Mouse (Mus musculus) heart, embryonic 10.5 days (tissue): ENCODE measurements around the gene Tradd. TPM values are rescaled to one million over a fixed set of nuclear protein-coding genes. Genes with fewer than 3 reads are reported as not detected.

Experiments
- DNase-seq: peaks from one replicate; pipeline ENCODE4 v3.0.0-alpha.2; 2017; ENCODE audit warnings: low spot score
- H3K27ac ChIP-seq: fragments of 300-500 bp; sonication (generic); 2 replicates; pipeline ENCODE4 v1.5.1; 2016; ENCODE audit warnings: mild to moderate bottlenecking
- H3K27me3 ChIP-seq: fragments of 300-500 bp; sonication (generic); 2 replicates; pipeline ENCODE4 v1.6.1; 2016; ENCODE audit warnings: mild to moderate bottlenecking; ENCODE audit not compliant: poor library complexity, insufficient read depth, severe bottlenecking
- H3K36me3 ChIP-seq: fragments of 300-500 bp; sonication (generic); 2 replicates; pipeline ENCODE4 v1.6.1; 2016; ENCODE audit warnings: mild to moderate bottlenecking, moderate library complexity
- H3K4me1 ChIP-seq: fragments of 300-500 bp; sonication (generic); 2 replicates; pipeline ENCODE4 v1.6.1; 2016; ENCODE audit warnings: mild to moderate bottlenecking
- H3K4me3 ChIP-seq: fragments of 300-500 bp; sonication (generic); 2 replicates; pipeline ENCODE4 v1.5.1; 2016; ENCODE audit warnings: mild to moderate bottlenecking, moderate library complexity
- H3K9me3 ChIP-seq: fragments of 300-500 bp; sonication (generic); 2 replicates; pipeline ENCODE4 v1.6.1; 2016; ENCODE audit warnings: mild to moderate bottlenecking, moderate library complexity
- WGBS: fragments of 180-500 bp; shearing (Covaris S2); methylation state at CpG from one replicate; pipeline ENCODE4 v1.1.7; 2016; 5-methylcytosine and 5-hydroxymethylcytosine counted together
- polyA plus RNA-seq: library from polyadenylated mRNA; unstranded; fragments of >200 nt; fragmentation: Nextera tagmentation; extraction: Ambion mirVana; gene quantifications from 2 replicates; pipeline ENCODE4 v1.2.1, GENCODE M21; 2016

Tradd gene
- polyA plus RNA-seq, 1 experiment from 2014 or later = 19.4 TPM

DNA sequence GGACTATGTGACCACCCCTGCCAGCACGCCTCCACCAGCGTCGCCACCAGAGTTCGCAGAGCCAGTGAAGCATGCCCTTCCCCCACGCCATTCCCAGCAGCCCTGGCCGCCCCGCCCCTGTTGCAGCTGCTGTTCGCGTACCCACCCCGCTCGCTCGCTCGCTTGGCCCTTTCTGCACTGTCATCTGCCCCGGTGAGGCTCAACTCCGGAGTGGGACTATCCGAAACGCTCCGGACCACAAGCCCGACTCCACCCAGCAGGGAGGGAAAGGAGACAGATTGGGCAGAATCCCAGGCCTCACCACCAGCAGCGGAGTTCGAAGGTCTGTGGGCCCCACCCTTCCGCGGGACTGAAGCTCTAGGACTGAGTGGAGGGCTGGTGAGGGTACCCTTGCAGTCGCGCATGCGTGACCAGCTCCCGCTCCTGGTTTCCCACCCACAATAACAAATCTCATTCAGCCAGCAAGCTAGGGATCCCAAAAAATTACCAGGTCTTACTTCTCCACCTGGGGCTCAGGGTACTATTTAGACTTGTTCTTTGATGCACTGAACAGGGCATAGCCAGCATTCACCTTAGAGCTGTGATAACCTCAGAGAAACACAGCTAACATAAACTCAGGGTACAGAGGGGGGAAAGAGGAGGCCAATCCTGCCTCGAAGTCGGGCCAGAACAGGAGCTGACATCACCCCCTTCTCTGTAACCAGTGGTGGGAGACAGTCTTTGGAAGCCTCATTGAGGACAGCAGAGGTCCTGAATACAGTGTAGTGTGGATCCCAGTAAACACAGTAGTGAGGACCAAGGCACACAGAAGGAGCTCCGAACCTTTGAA, 12.1 kb upstream of the Tradd start:
- Histone ChIP-seq H3K27ac (no peak overlapping the region), H3K36me3 (peaks cover 5% of the 10 kb centered on the region; the same call in 1 of the 2 replicates), H3K9me3 (no peaks in the 10 kb centered on the region), H3K4me3 (peak overlapping the region; percentile 64), H3K27me3 (peaks cover 100% of the 10 kb centered on the region), H3K4me1 (peaks cover 30% of the 10 kb centered on the region)
- no peak for DNase-seq
- 4% methylated on average over 30 of the region's 30 CpGs for WGBS

DNA sequence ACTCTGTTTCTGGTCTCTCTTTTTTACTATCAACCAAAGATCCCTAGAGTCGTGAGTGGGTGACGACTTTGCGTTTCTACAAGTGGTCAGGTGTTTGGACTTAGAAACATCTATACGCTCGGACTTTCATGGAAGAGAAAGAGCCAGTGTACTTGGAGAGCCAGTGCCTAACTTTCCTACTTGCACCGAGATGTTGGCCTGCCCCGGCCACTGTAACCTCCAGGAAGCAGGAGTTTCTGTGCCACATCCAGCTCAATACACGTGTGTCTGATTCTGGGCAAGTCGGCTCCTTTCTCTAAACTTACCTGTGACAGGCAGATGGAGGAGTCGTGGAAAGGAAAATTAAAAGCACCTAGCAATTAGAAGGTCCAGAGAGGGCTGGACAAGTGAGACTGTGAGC, 11.4 kb upstream of the Tradd start, which contains the start of gene Nol3:
Gene Nol3, plus strand, starts transcription at position 301 of the 400 bp plus-strand sequence.
- Histone ChIP-seq H3K4me1 (peaks cover 32% of the 10 kb centered on the region), H3K27ac (no peak within 1 kb of the TSS), H3K4me3 (peak within 1 kb of the TSS; percentile 64), H3K36me3 (0 out of 2 replicates have a peak, but pooled peaks cover 4% of the 10 kb centered on the region), H3K9me3 (no peaks in the 10 kb centered on the region), H3K27me3 (peaks cover 100% of the 10 kb centered on the region)
- DNase-seq = no peak
- 12% methylated on average over 10 of the region's 10 CpGs for WGBS

DNA sequence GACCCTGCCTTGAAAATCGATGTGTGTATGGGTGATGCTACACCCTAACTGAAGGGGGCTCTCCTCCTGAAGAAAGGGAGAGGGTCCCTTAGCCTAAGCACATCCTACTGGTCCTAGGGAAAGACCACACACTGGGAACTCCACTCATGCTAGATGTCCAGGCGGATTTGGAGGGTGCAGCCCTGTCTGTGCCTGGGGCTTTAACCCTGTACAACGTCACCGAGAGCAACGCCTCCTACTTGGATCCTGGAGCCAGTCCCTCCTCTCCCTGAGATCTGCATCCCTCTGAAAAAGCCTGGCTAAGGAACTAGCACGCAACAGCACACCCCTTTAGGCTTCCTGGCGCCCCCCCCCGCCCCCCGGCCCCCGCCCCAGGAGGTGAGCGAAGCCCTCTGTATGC, 11.0 kb upstream of the Tradd start:
- 0 out of 2 replicates have a peak, but pooled peaks cover 4% of the 10 kb centered on the region for H3K36me3 ChIP-seq
- no peak overlapping the region for H3K27ac ChIP-seq
- no peaks in the 10 kb centered on the region for H3K9me3 ChIP-seq
- H3K4me3 ChIP-seq = peak overlapping the region; percentile 64; the same call in 1 of the 2 replicates
- no peak for DNase-seq
- peaks cover 36% of the 10 kb centered on the region for H3K4me1 ChIP-seq
- peaks cover 100% of the 10 kb centered on the region for H3K27me3 ChIP-seq
- WGBS = 14% methylated on average over 11 of the region's 11 CpGs

DNA sequence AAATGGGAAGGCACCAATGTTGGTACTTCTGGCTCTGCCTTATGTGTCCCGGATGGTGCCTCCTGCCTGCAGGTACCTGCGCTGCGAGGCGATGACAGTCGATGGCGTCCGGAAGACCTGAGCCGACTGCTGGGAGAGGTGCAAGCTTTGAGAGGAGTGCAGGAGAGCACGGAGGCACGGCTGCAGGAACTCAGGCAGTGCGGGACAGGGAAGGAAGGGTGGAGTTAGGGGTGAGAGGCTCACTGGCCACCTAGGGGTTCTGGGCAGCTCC, 6.4 kb upstream of the Tradd start:
- Histone ChIP-seq H3K9me3 (no peaks in the 10 kb centered on the region; the same call in 1 of the 2 replicates), H3K4me1 (peaks cover 47% of the 10 kb centered on the region), H3K4me3 (peak overlapping the region; percentile 22), H3K36me3 (no peaks in the 10 kb centered on the region), H3K27ac (no peak overlapping the region), H3K27me3 (peaks cover 100% of the 10 kb centered on the region)
- no peak for DNase-seq
- WGBS = 3% methylated on average over 11 of the region's 11 CpGs

DNA sequence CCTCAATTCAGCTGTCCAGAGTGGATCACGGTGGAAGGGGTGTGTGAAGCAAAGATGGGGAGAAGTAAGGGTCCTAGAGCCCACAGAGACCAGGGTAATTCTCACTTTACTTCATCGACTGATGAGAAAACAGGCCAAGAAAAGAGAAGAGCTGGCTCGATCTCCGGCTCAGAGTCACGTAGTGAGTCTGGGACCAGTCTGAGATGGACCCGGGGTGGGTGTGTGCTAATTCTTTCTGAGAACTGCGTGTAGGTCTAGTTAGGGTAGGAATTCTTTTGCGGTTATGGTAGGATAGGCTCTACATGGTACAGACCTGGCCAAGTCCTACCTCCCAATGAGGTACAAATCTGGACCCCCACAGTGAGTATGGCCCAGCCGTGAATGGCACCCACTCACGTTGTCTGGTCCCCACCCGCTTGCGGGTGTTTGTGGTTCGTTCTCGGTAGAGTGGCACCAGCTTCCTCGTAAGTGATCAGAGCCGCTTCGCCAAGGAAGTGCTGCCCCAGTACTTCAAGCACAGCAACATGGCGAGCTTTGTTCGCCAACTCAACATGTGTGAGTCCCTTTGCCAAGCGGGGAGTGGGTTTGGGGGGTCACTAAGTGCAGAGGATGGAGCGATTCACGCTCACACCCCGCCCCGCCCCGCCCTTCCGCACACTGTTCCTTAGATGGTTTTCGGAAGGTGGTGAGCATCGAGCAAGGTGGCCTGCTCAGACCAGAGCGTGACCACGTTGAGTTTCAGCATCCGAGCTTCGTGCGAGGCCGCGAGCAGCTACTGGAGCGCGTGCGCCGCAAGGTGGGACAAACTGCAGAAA, 5.9 kb upstream of the Tradd start:
- Histone ChIP-seq H3K4me3 (peak overlapping the region; percentile 63), H3K4me1 (peaks cover 42% of the 10 kb centered on the region), H3K27ac (no peak overlapping the region), H3K36me3 (no peaks in the 10 kb centered on the region), H3K27me3 (peaks cover 100% of the 10 kb centered on the region), H3K9me3 (no peaks in the 10 kb centered on the region; the same call in 1 of the 2 replicates)
- no peak for DNase-seq
- WGBS = 3% methylated on average over 39 of the region's 39 CpGs

DNA sequence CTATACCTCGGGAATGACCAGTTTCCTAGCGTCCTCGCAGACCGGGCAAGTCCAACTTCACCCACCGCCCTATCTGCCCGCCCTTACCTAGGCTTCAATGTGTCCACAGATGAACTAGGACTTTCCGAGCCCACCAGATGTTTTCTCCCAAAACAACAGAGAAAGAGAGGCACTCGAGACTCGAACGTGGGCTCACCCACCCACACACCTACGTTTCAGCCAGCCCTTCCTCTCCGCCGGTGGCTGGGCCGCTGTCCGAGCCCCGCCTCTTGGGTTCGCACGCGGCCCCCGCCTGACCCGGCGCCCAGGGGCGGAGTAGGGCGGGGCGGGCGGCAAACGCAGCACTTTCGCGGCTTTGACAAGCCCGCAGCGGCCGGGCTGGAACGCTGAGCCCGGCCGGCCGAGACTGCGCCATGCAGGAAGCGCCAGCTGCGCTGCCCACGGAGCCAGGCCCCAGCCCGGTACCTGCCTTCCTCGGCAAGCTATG, 5.1 kb upstream of the Tradd start, which contains the start of gene Hsf4:
Gene Hsf4, plus strand, starts transcription at position 341 of the 487 bp plus-strand sequence.
- Histone ChIP-seq H3K4me1 (peaks cover 47% of the 10 kb centered on the region), H3K27ac (peak within 1 kb of the TSS; percentile 71), H3K27me3 (peaks cover 99% of the 10 kb centered on the region), H3K36me3 (no peaks in the 10 kb centered on the region), H3K9me3 (no peaks in the 10 kb centered on the region; the same call in 1 of the 2 replicates), H3K4me3 (peak within 1 kb of the TSS; percentile 63)
- no peak for DNase-seq
- WGBS = under 1% methylated on average over 42 of the region's 42 CpGs

DNA sequence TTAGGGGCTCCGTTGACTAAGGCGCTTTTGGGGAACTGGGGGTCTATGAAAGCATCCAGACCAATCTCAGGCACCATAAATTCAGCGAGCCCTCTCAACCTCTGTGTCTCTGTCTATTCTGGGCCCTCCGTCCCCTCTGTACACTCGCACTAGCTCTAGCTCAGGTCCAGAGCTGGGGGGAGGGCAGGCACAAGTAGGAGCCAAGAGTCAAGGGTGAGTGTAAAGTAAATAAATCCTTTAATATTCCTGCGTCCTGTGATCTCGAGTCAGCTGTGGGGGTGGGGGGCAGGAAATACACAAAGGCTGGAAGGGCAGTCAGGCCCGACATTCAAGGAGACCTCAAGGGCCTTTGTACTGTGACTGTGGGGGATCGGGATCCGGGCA, 4.7 kb upstream of the Tradd start:
- peaks cover 48% of the 10 kb centered on the region for H3K4me1 ChIP-seq
- H3K27ac ChIP-seq = peak overlapping the region; percentile 71
- peaks cover 99% of the 10 kb centered on the region for H3K27me3 ChIP-seq
- no peaks in the 10 kb centered on the region for H3K36me3 ChIP-seq
- peak overlapping the region; percentile 63 for H3K4me3 ChIP-seq
- DNase-seq = no peak
- under 1% methylated on average over 10 of the region's 10 CpGs for WGBS
- H3K9me3 ChIP-seq = no peaks in the 10 kb centered on the region; the same call in 1 of the 2 replicates

DNA sequence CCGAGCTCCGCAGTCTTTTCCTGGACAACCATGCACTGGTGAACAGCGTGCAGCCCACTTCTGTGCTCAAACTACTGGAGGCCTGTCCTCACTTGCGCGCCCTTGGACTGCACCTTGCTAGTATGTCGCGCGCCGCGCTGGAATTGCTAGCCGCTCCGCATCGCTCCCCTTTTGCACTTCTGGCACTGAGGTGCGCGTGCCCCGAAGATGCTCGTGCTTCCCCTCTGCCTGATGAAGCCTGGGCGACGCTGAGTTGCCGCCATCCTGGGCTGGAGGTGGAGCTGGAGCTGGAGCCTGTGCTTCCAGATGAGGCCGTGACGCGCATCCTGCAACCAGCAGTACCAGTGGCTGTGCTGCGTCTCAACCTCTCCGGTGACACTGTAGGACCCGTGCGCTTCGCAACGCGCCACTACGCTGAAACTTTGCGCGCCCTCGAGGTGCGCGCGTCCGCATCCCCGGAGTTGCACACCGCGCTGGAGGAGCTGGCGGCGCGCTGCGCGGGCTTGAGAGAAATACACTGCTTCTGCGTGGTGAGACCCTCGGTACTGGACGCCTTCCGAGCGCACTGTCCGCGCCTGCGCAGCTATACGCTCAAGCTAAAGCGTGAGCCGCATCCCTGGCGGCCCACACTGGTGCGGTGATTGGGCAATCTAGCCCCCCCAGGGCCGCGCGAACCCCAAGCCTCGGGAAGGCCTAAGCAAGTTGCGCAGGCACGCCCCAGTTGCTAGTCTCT, 4.1 kb upstream of the Tradd start:
- Histone ChIP-seq H3K36me3 (no peaks in the 10 kb centered on the region), H3K4me1 (peaks cover 51% of the 10 kb centered on the region)
- under 1% methylated on average over 65 of the region's 65 CpGs for WGBS

DNA sequence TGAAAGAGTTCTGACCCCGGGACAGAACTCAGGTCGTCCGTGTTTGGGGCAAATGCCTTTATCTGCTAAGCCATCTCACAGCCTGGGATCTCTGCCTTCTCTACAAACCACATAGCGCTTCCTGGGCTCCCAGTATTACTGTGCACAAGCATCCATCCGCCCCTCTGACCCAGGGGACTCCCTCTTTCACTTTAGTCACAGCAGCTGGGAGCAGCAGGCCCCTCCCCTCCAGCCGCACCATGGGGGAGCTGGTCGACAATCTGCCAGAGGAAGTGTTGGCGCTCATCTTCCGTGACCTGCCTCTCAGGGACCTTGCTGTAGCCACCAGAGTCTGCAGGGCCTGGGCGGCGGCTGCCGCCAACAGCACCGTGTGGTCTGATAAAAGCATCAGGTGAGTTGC, 2.4 kb upstream of the Tradd start:
- Histone ChIP-seq H3K4me3 (no peak overlapping the region), H3K27ac (no peak overlapping the region), H3K36me3 (no peaks in the 10 kb centered on the region), H3K4me1 (peaks cover 48% of the 10 kb centered on the region), H3K9me3 (no peaks in the 10 kb centered on the region; the same call in 1 of the 2 replicates), H3K27me3 (peaks cover 99% of the 10 kb centered on the region)
- DNase-seq = no peak
- WGBS = 13% methylated on average over 13 of the region's 13 CpGs

More for the DNA sequence above, 4.1 kb upstream of the Tradd start:
- no peak for DNase-seq
- Histone ChIP-seq H3K27ac (peak overlapping the region; percentile 71), H3K27me3 (peaks cover 99% of the 10 kb centered on the region), H3K9me3 (no peaks in the 10 kb centered on the region; the same call in 1 of the 2 replicates), H3K4me3 (peak overlapping the region; percentile 63)

DNA sequence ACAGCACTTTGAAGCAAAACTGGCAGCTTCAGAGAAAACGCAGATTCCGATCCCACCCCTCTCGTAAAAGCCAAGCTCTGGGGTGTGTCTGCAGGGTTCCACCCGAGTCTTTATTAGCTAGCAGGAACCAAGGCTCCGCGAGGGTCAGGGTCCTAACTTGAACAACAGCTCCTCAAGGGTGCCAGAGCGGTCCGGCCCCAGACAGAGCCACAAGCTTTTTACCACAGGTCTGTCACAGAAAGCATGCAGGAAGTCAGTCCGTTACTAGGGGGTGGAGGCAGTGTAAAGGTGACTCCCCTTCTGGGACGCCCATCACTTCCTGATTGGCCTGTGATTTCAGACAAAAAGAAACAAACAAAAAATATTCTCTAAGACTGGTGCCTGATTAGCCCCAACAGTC, 719 bp upstream of the Tradd start:
- Histone ChIP-seq H3K9me3 (no peaks in the 10 kb centered on the region; the same call in 1 of the 2 replicates), H3K27ac (peak overlapping the region; percentile 74; the same call in 1 of the 2 replicates), H3K27me3 (peaks cover 99% of the 10 kb centered on the region), H3K36me3 (no peaks in the 10 kb centered on the region), H3K4me1 (peaks cover 39% of the 10 kb centered on the region), H3K4me3 (peak overlapping the region; percentile 71)
- no peak for DNase-seq
- WGBS = 21% methylated on average over 10 of the region's 10 CpGs

DNA sequence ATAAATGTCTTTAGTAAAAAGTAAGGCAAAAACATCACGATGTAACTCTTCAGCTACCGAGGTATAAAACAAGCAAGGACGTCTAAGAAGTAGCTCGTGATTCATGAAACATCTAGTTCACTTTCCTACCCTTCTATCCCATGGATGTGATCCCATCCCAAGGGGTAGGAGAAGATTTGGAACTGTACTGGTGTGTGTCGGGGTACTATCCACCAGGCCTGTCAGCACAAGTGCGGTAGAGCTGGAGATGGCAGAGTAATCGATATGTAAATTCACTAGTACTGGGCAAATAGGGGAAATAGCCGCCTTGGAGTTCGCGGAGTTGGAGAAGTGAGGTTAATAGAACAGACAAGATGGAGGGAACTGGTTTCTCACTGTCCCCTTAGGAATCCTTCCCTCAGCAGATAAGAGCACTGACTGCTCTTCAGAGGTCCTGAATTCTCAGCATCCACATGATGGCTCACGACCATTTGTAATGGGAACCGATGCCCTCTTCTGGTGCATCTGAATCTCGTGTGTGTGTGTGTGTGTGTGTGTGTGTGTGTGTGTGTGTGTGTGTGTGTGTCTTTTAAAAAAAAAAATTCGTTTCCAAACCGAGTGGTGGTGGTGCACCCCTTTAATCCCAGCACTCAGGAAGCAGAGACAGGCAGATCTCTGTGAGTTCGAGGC, 1.0 kb downstream of the Tradd start:
- Histone ChIP-seq H3K4me3 (peak overlapping the region; percentile 71; the same call in 1 of the 2 replicates), H3K27ac (no peak overlapping the region), H3K9me3 (no peaks in the 10 kb centered on the region; the same call in 1 of the 2 replicates), H3K27me3 (peaks cover 99% of the 10 kb centered on the region), H3K36me3 (no peaks in the 10 kb centered on the region), H3K4me1 (peaks cover 39% of the 10 kb centered on the region)
- WGBS = 42% methylated on average over 16 of the region's 16 CpGs
- DNase-seq = no peak
